Mouse (Mus musculus) lung, postnatal 0 days (tissue): ENCODE measurements around the gene Stk10. TPM values are rescaled to one million over a fixed set of nuclear protein-coding genes. Genes with fewer than 3 reads are reported as not detected.
A peak's percentile ranks its signal among the peaks of the same experiment; 100 is the strongest.

Experiments
- ATAC-seq: fragments of 200-750 bp; cut with Nextera tagmentation; 2 replicates; pipeline ENCODE4 v1.8.0; 2017; ENCODE audit warnings: moderate library complexity
- DNase-seq: peaks from one replicate; pipeline ENCODE4 v3.0.0-alpha.2; 2016; ENCODE audit warnings: low spot score
- H3K27ac ChIP-seq: fragments of 300-500 bp; sonication (generic); 2 replicates; pipeline ENCODE4 v1.5.1; 2014; ENCODE audit warnings: antibody characterized with exemption, mild to moderate bottlenecking, low read length, mixed read lengths
- H3K27me3 ChIP-seq: fragments of 300-500 bp; sonication (generic); replicated peaks from 2 replicates; pipeline ENCODE4 v1.6.1; 2014; ENCODE audit warnings: low read length, mixed read lengths; ENCODE audit not compliant: insufficient read depth
- H3K36me3 ChIP-seq: fragments of 300-500 bp; sonication (generic); 2 replicates; pipeline ENCODE4 v1.6.1; 2014; ENCODE audit warnings: low read length, mixed read lengths; ENCODE audit not compliant: insufficient read depth
- H3K4me1 ChIP-seq: fragments of 300-500 bp; sonication (generic); 2 replicates; pipeline ENCODE4 v1.6.1; 2014; ENCODE audit warnings: antibody characterized with exemption, low read depth, low read length, mixed read lengths; ENCODE audit not compliant: insufficient read depth
- H3K4me2 ChIP-seq: fragments of 300-500 bp; sonication (generic); replicated peaks from 2 replicates; pipeline ENCODE4 v1.6.1; 2014; ENCODE audit warnings: low read depth, mild to moderate bottlenecking, low read length, moderate library complexity, mixed read lengths
- H3K4me3 ChIP-seq: fragments of 300-500 bp; sonication (generic); 2 replicates; pipeline ENCODE4 v1.5.1; 2014; ENCODE audit warnings: low read depth, low read length
- H3K9ac ChIP-seq: fragments of 300-500 bp; sonication (generic); replicated peaks from 2 replicates; pipeline ENCODE4 v1.6.1; 2014; ENCODE audit warnings: low read depth, mild to moderate bottlenecking
- H3K9me3 ChIP-seq: fragments of 300-500 bp; sonication (generic); 2 replicates; pipeline ENCODE4 v1.6.1; 2016; ENCODE audit warnings: low read length, mixed read lengths
- CTCF ChIP-seq: IDR thresholded peaks from 2 replicates; pipeline ENCODE4 v1.5.1; 2016; ENCODE audit warnings: antibody characterized with exemption, mild to moderate bottlenecking
- EP300 ChIP-seq: IDR thresholded peaks from 2 replicates; pipeline ENCODE4 v1.6.1; 2016; ENCODE audit warnings: antibody characterized with exemption, mild to moderate bottlenecking, control low read depth
- WGBS: fragments of 180-500 bp; shearing (Covaris S2); extraction: QIAGEN DNeasy Blood & Tissue Kit; methylation state at CpG from one replicate; pipeline ENCODE4 v1.1.7; 2014; 5-methylcytosine and 5-hydroxymethylcytosine counted together
- polyA plus RNA-seq: library from polyadenylated mRNA; unstranded; fragments of >200 nt; fragmentation: Nextera tagmentation; extraction: Ambion mirVana; gene quantifications from 2 replicates; pipeline ENCODE4 v1.2.1, GENCODE M21; 2015

The Stk10 gene
- polyA plus RNA-seq, 1 experiment from 2014 or later = 1.9 TPM

GRCm38 (mm10) chr11:32551056-32551455 is 18.0 kb downstream of the Stk10 start:
- Histone ChIP-seq H3K27ac (no peak overlapping the region), H3K36me3 (no peaks in the 10 kb centered on the region), H3K4me2 (no peak overlapping the region), H3K9me3 (no peaks in the 10 kb centered on the region), H3K4me3 (no peak overlapping the region), H3K9ac (no peak overlapping the region), H3K4me1 (peaks cover 19% of the 10 kb centered on the region; the same call in 1 of the 2 replicates), H3K27me3 (no peaks in the 10 kb centered on the region)
- TF ChIP-seq CTCF (no peak), EP300 (no peak)
- ATAC-seq (no peak), DNase-seq (no peak)
- 75% methylated on average over 4 of the region's 4 CpGs for WGBS

- H3K27ac ChIP-seq = no peak overlapping the region
- H3K27me3 ChIP-seq = no peaks in the 10 kb centered on the region
- TF ChIP-seq EP300 (no peak), CTCF (no peak)
- ATAC-seq = no peak
- H3K9ac ChIP-seq = no peak overlapping the region
- H3K36me3 ChIP-seq = no peaks in the 10 kb centered on the region
- H3K4me3 ChIP-seq = no peak overlapping the region
- no peak for DNase-seq
- peaks cover 19% of the 10 kb centered on the region; the same call in 1 of the 2 replicates for H3K4me1 ChIP-seq
- no peak overlapping the region for H3K4me2 ChIP-seq
- WGBS = 70% methylated on average over 12 of the region's 12 CpGs
- H3K9me3 ChIP-seq = no peaks in the 10 kb centered on the region
Measured at GRCm38 (mm10) chr11:32551579-32552297, 18.6 kb downstream of the Stk10 start.

- peak; percentile 85 for DNase-seq
- Histone ChIP-seq H3K9me3 (no peaks in the 10 kb centered on the region), H3K9ac (no peak overlapping the region), H3K4me1 (peaks cover 19% of the 10 kb centered on the region; the same call in 1 of the 2 replicates), H3K4me2 (0 out of 2 replicates have a peak overlapping the region, but pooled peaks have one; percentile 11), H3K27me3 (no peaks in the 10 kb centered on the region), H3K27ac (peak overlapping the region; percentile 49), H3K4me3 (no peak overlapping the region), H3K36me3 (no peaks in the 10 kb centered on the region)
- TF ChIP-seq EP300 = no peak
- TF ChIP-seq CTCF = peak; percentile 17; the same call in 1 of the 2 replicates
- ATAC-seq = peak; percentile 86
- WGBS = 37% methylated on average over 13 of the region's 13 CpGs
Measured at GRCm38 (mm10) chr11:32552401-32553090, 19.4 kb downstream of the Stk10 start.

- Histone ChIP-seq H3K9ac (0 out of 2 replicates have a peak overlapping the region, but pooled peaks have one; percentile 19), H3K4me1 (peaks cover 13% of the 10 kb centered on the region; the same call in 1 of the 2 replicates), H3K9me3 (no peaks in the 10 kb centered on the region), H3K27me3 (no peaks in the 10 kb centered on the region), H3K27ac (peak overlapping the region; percentile 49), H3K36me3 (no peaks in the 10 kb centered on the region), H3K4me2 (0 out of 2 replicates have a peak overlapping the region, but pooled peaks have one; percentile 11), H3K4me3 (no peak overlapping the region)
- DNase-seq (no peak), ATAC-seq (peak; percentile 2; the same call in 1 of the 2 replicates)
- WGBS = 47% methylated on average over 14 of the region's 14 CpGs
- no peak for TF ChIP-seq CTCF
- no peak for TF ChIP-seq EP300
Measured at GRCm38 (mm10) chr11:32553311-32554140, 20.4 kb downstream of the Stk10 start.

GRCm38 (mm10) chr11:32554141-32555091 is 21.3 kb downstream of the Stk10 start:
- Histone ChIP-seq H3K9me3 (no peaks in the 10 kb centered on the region), H3K4me2 (no peak overlapping the region), H3K4me3 (no peak overlapping the region), H3K9ac (no peak overlapping the region), H3K4me1 (peaks cover 13% of the 10 kb centered on the region; the same call in 1 of the 2 replicates), H3K27me3 (no peaks in the 10 kb centered on the region), H3K36me3 (no peaks in the 10 kb centered on the region), H3K27ac (no peak overlapping the region)
- DNase-seq (no peak), ATAC-seq (peak; percentile 8; the same call in 1 of the 2 replicates)
- TF ChIP-seq EP300 (no peak), CTCF (no peak)
- 76% methylated on average over 14 of the region's 14 CpGs for WGBS
